Mouse (Mus musculus): ENCODE measurements at regions not wholly inside any gene's neighbourhood (a gene's known extent, or its start where the extent isn't known, plus 50 kb on each side); places are given as distances from the start of the nearest gene placed in this dataset.

DNA sequence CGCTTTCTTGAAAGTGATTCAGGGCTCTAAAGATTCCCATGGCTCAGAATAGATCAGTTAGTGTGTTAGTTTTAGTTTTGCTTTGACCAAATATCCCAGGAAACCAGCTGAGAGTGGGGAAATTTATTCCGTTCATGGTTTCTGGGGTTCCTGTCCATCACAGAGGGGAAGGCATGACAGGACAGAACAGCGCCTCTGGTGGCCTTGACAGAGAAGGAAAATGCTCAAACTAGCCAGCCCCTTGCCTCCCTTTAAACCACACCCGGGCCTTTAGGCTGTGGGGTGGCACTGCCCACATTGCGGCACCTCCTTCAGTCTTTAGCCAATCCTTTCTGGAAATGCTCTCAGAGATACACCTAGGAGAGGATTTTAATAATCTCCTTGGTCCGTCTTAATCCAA is 76.1 kb upstream of the 1600014C23Rik start:
- TF ChIP-seq CTCF (IDR thresholded peaks at IDR 0.05; ENCODE audit: low read depth) (no peak), EP300 (IDR thresholded peaks at IDR 0.05; ENCODE audit: low read depth) (no peak)

Measured in heart, postnatal 0 days (tissue).